Mouse (Mus musculus): ENCODE results near the gene Gm11273. TPM values are rescaled to one million over a fixed set of nuclear protein-coding genes. Genes with fewer than 3 reads are reported as not detected.
"Not testable (repeated sequence)": the region's sequence is repeated elsewhere in the genome, so short reads cannot be mapped to it uniquely, and the experiment has no call there.

The Gm11273 gene
- 7.4 and 8.0 TPM in 2 replicates for polyA plus RNA-seq (2015; fragmentation: Nextera tagmentation; extraction: Ambion mirVana)

- H3K4me3 ChIP-seq (replicated peaks; ENCODE audit: low read length); H3K9ac ChIP-seq (replicated peaks; ENCODE audit: low read depth, low read length); H3K4me2 ChIP-seq (ENCODE audit: low read length); H3K36me3 ChIP-seq (ENCODE audit: control insufficient read depth, insufficient read depth); H3K27ac ChIP-seq (ENCODE audit: low read length); ATAC-seq; H3K9me3 ChIP-seq (ENCODE audit: control insufficient read depth, low read length); H3K4me1 ChIP-seq (replicated peaks; ENCODE audit: control insufficient read depth, insufficient read depth, low read length); H3K27me3 ChIP-seq (replicated peaks; ENCODE audit: control insufficient read depth, insufficient read depth, low read length): not testable (repeated sequence)
- 96% methylated on average over 17 of the region's 17 CpGs for WGBS
These were observed at the start of gene Gm11273 for GRCm38 (mm10) chr13:21501182-21501581. Gene Gm11273, minus strand, starts transcription at chr13:21501418.

- Histone ChIP-seq H3K4me3 (replicated peaks; ENCODE audit: low read length) (no peak overlapping the region), H3K36me3 (ENCODE audit: control insufficient read depth, insufficient read depth) (no peaks in the 10 kb centered on the region), H3K4me2 (ENCODE audit: low read length) (no peak overlapping the region), H3K9me3 (ENCODE audit: control insufficient read depth, low read length) (no peaks in the 10 kb centered on the region), H3K27ac (ENCODE audit: low read length) (no peak overlapping the region), H3K27me3 (replicated peaks; ENCODE audit: control insufficient read depth, insufficient read depth, low read length) (no peaks in the 10 kb centered on the region), H3K4me1 (replicated peaks; ENCODE audit: control insufficient read depth, insufficient read depth, low read length) (no peaks in the 10 kb centered on the region), H3K9ac (replicated peaks; ENCODE audit: low read depth, low read length) (no peak overlapping the region)
- 47% methylated on average over 3 of the region's 3 CpGs for WGBS
- ATAC-seq: no peak
These were observed 49.3 kb upstream of the Gm11273 start for GRCm38 (mm10) chr13:21550416-21551110.

DNA sequence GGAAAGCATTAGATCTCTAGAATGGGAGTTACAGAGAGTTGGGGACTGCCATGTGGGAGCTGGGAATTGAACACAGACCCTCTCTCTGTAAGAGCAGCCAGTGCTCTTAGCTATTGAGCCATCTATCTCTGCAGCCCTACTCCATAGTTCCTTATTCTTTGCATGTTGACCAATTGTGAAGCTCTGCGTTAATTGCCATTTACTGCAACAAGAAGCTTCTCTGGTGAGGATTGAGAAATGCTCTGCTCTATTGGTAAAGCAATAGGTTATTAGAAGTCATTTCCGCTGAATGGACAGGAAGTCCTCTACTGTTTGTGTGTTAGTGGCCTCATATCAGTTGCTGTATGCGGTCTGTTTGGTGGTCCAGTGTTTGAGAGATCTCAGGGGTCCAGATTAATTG, 48.3 kb upstream of the Gm11273 start:
- WGBS: 87% methylated on average over 3 of the region's 3 CpGs
- no peak overlapping the region for H3K27ac ChIP-seq (ENCODE audit: low read length)
- H3K9me3 ChIP-seq (ENCODE audit: control insufficient read depth, low read length): no peaks in the 10 kb centered on the region
- H3K4me1 ChIP-seq (replicated peaks; ENCODE audit: control insufficient read depth, insufficient read depth, low read length): no peaks in the 10 kb centered on the region
- no peaks in the 10 kb centered on the region for H3K36me3 ChIP-seq (ENCODE audit: control insufficient read depth, insufficient read depth)
- H3K4me2 ChIP-seq (ENCODE audit: low read length): no peak overlapping the region
- H3K4me3 ChIP-seq (replicated peaks; ENCODE audit: low read length): no peak overlapping the region
- no peak for ATAC-seq
- H3K27me3 ChIP-seq (replicated peaks; ENCODE audit: control insufficient read depth, insufficient read depth, low read length): no peaks in the 10 kb centered on the region
- no peak overlapping the region for H3K9ac ChIP-seq (replicated peaks; ENCODE audit: low read depth, low read length)

- Histone ChIP-seq H3K27ac (ENCODE audit: low read length) (no peak within 1 kb of the TSS), H3K4me3 (replicated peaks; ENCODE audit: low read length) (no peak within 1 kb of the TSS), H3K36me3 (ENCODE audit: control insufficient read depth, insufficient read depth) (no peaks in the 10 kb centered on the region), H3K4me1 (replicated peaks; ENCODE audit: control insufficient read depth, insufficient read depth, low read length) (no peaks in the 10 kb centered on the region), H3K4me2 (ENCODE audit: low read length) (no peak within 1 kb of the TSS), H3K27me3 (replicated peaks; ENCODE audit: control insufficient read depth, insufficient read depth, low read length) (no peaks in the 10 kb centered on the region), H3K9me3 (ENCODE audit: control insufficient read depth, low read length) (no peaks in the 10 kb centered on the region), H3K9ac (replicated peaks; ENCODE audit: low read depth, low read length) (no peak within 1 kb of the TSS)
- no peak for ATAC-seq
- WGBS: 90% methylated on average over 1 of the region's 1 CpGs
These were observed 41.5 kb upstream of the Gm11273 start, which contains the start of gene Olfr1366 for GRCm38 (mm10) chr13:21542708-21543107. Gene Olfr1366, minus strand, starts transcription at chr13:21542808.

DNA sequence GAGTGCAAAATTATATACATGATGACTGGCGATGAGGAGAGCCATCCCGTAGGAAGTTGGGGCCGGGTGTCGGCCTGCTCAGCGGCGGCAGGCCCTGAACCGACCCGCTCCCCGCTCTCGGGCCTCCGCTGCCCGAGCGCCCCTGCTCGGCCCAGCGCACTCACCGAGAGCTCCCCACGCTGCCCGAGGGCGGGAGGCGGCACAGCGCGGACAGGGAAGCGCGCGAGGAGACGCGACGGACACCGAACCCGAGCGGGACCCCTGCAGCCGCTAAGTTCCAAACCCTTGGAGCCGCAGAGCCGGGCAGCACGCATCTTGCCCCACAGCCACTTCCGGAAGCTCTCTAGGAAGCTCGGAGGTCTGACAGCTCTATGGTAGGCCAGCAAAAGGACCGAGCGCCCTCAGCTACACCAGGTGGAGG, 29.6 kb upstream of the Gm11273 start, which contains the start of gene Zkscan8:
Gene Zkscan8, minus strand, starts transcription at position 340 of the 421 bp plus-strand sequence.
- H3K4me2 ChIP-seq (ENCODE audit: low read length): peak within 1 kb of the TSS; percentile 68
- peak within 1 kb of the TSS; percentile 97 for H3K9ac ChIP-seq (replicated peaks; ENCODE audit: low read depth, low read length)
- H3K4me3 ChIP-seq (replicated peaks; ENCODE audit: low read length): peak within 1 kb of the TSS; percentile 75
- H3K4me1 ChIP-seq (replicated peaks; ENCODE audit: control insufficient read depth, insufficient read depth, low read length): peaks cover 4% of the 10 kb centered on the region; the same call in 1 of the 2 replicates
- peak; percentile 99 for ATAC-seq
- no peaks in the 10 kb centered on the region for H3K9me3 ChIP-seq (ENCODE audit: control insufficient read depth, low read length)
- peaks cover 7% of the 10 kb centered on the region for H3K36me3 ChIP-seq (ENCODE audit: control insufficient read depth, insufficient read depth)
- peak within 1 kb of the TSS; percentile 74 for H3K27ac ChIP-seq (ENCODE audit: low read length)
- WGBS: 0% methylated on average over 39 of the region's 39 CpGs
- 0 out of 2 replicates have a peak, but pooled peaks cover 2% of the 10 kb centered on the region for H3K27me3 ChIP-seq (replicated peaks; ENCODE audit: control insufficient read depth, insufficient read depth, low read length)

DNA sequence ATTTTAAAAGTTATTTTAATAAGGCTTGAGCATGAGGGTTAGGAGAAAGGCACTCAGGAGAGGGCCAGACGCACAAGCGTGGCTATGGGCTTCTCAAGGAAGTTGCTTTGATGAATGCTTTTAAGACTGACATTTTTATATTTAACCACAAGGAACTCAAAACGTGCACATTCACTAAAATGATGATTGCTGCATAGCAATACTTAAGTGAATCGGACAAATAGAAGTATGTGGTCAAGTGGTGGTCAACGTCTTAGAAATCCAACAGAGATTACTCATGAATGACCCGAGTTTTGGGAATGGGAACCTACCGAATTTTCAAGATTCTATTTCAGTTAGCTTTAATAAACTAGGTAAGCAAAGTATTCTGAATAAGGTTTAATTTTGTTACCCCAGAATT, 28.9 kb upstream of the Gm11273 start:
- H3K4me2 ChIP-seq (ENCODE audit: low read length): peak overlapping the region; percentile 60
- H3K4me1 ChIP-seq (replicated peaks; ENCODE audit: control insufficient read depth, insufficient read depth, low read length): peaks cover 4% of the 10 kb centered on the region; the same call in 1 of the 2 replicates
- no peak for ATAC-seq
- peaks cover 9% of the 10 kb centered on the region for H3K36me3 ChIP-seq (ENCODE audit: control insufficient read depth, insufficient read depth)
- no peak overlapping the region for H3K27ac ChIP-seq (ENCODE audit: low read length)
- peak overlapping the region; percentile 33 for H3K4me3 ChIP-seq (replicated peaks; ENCODE audit: low read length)
- no peak overlapping the region for H3K9ac ChIP-seq (replicated peaks; ENCODE audit: low read depth, low read length)
- no peaks in the 10 kb centered on the region for H3K27me3 ChIP-seq (replicated peaks; ENCODE audit: control insufficient read depth, insufficient read depth, low read length)
- H3K9me3 ChIP-seq (ENCODE audit: control insufficient read depth, low read length): no peaks in the 10 kb centered on the region
- WGBS: 51% methylated on average over 7 of the region's 7 CpGs

GRCm38 (mm10) chr13:21506221-21506649, 5.0 kb upstream of the Gm11273 start:
- H3K36me3 ChIP-seq (ENCODE audit: control insufficient read depth, insufficient read depth): no peaks in the 10 kb centered on the region
- no peaks in the 10 kb centered on the region for H3K27me3 ChIP-seq (replicated peaks; ENCODE audit: control insufficient read depth, insufficient read depth, low read length)
- H3K9ac ChIP-seq (replicated peaks; ENCODE audit: low read depth, low read length): peak overlapping the region; percentile 73
- peak overlapping the region; percentile 81 for H3K4me2 ChIP-seq (ENCODE audit: low read length)
- WGBS: 0% methylated on average over 21 of the region's 21 CpGs
- peaks cover 4% of the 10 kb centered on the region for H3K4me1 ChIP-seq (replicated peaks; ENCODE audit: control insufficient read depth, insufficient read depth, low read length)
- H3K9me3 ChIP-seq (ENCODE audit: control insufficient read depth, low read length): no peaks in the 10 kb centered on the region
- ATAC-seq: peak; percentile 100
- H3K27ac ChIP-seq (ENCODE audit: low read length): peak overlapping the region; percentile 81
- peak overlapping the region; percentile 62 for H3K4me3 ChIP-seq (replicated peaks; ENCODE audit: low read length)

- WGBS: 92% methylated on average over 5 of the region's 5 CpGs
- Histone ChIP-seq H3K9ac (replicated peaks; ENCODE audit: low read depth, low read length) (no peak overlapping the region), H3K4me1 (replicated peaks; ENCODE audit: control insufficient read depth, insufficient read depth, low read length) (peaks cover 4% of the 10 kb centered on the region), H3K4me3 (replicated peaks; ENCODE audit: low read length) (no peak overlapping the region), H3K36me3 (ENCODE audit: control insufficient read depth, insufficient read depth) (no peaks in the 10 kb centered on the region), H3K27me3 (replicated peaks; ENCODE audit: control insufficient read depth, insufficient read depth, low read length) (no peaks in the 10 kb centered on the region), H3K9me3 (ENCODE audit: control insufficient read depth, low read length) (no peaks in the 10 kb centered on the region), H3K27ac (ENCODE audit: low read length) (no peak overlapping the region), H3K4me2 (ENCODE audit: low read length) (no peak overlapping the region)
- no peak for ATAC-seq
These were observed 1.1 kb upstream of the Gm11273 start for GRCm38 (mm10) chr13:21502296-21502695.

- H3K4me3 ChIP-seq (replicated peaks; ENCODE audit: low read length): no peak within 1 kb of the TSS
- H3K4me1 ChIP-seq (replicated peaks; ENCODE audit: control insufficient read depth, insufficient read depth, low read length): no peaks in the 10 kb centered on the region
- H3K9ac ChIP-seq (replicated peaks; ENCODE audit: low read depth, low read length): no peak within 1 kb of the TSS
- WGBS: 95% methylated on average over 21 of the region's 21 CpGs
- ATAC-seq: no peak
- H3K27me3 ChIP-seq (replicated peaks; ENCODE audit: control insufficient read depth, insufficient read depth, low read length): no peaks in the 10 kb centered on the region
- no peak within 1 kb of the TSS for H3K27ac ChIP-seq (ENCODE audit: low read length)
- no peak within 1 kb of the TSS for H3K4me2 ChIP-seq (ENCODE audit: low read length)
- H3K9me3 ChIP-seq (ENCODE audit: control insufficient read depth, low read length): no peaks in the 10 kb centered on the region
- no peaks in the 10 kb centered on the region for H3K36me3 ChIP-seq (ENCODE audit: control insufficient read depth, insufficient read depth)
These were observed 6.1 kb downstream of the Gm11273 start, which contains the start of gene AK157302 for GRCm38 (mm10) chr13:21495080-21495479. Gene AK157302, plus strand, starts transcription at chr13:21495223.
